Mouse (Mus musculus): ENCODE measurements around the gene Sorbs1. TPM values are rescaled to one million over a fixed set of nuclear protein-coding genes. Genes with fewer than 3 reads are reported as not detected.

The Sorbs1 gene
- polyA plus RNA-seq, 1 experiment from 2014 or later = 35.7 TPM

GRCm38 (mm10) chr19:40359712-40360394 is 153.7 kb downstream of the Sorbs1 start:
- Histone ChIP-seq H3K27ac (replicated peaks; ENCODE audit: low read depth, low read length) (no peak overlapping the region), H3K4me2 (ENCODE audit: low read depth, low read length) (no peak overlapping the region), H3K4me1 (ENCODE audit: control insufficient read depth, insufficient read depth, low read length) (no peaks in the 10 kb centered on the region), H3K9me3 (replicated peaks; ENCODE audit: control insufficient read depth, low read length) (no peaks in the 10 kb centered on the region), H3K27me3 (ENCODE audit: control insufficient read depth, insufficient read depth, low read length) (no peaks in the 10 kb centered on the region), H3K9ac (replicated peaks; ENCODE audit: low read length) (no peak overlapping the region), H3K4me3 (ENCODE audit: low read depth, low read length) (no peak overlapping the region), H3K36me3 (replicated peaks; ENCODE audit: control insufficient read depth, insufficient read depth, low read depth, low read length) (no peaks in the 10 kb centered on the region; the same call in 1 of the 2 replicates)
- ATAC-seq (replicated peaks; ENCODE audit: insufficient number of reproducible peaks, low FRiP score, low TSS enrichment, low read depth) (no peak), DNase-seq (ENCODE audit: low spot score) (no peak)
- 76% methylated on average over 5 of the region's 5 CpGs for WGBS

- WGBS = 75% methylated on average over 15 of the region's 15 CpGs
- no peak for ATAC-seq (replicated peaks; ENCODE audit: insufficient number of reproducible peaks, low FRiP score, low TSS enrichment, low read depth)
Measured at GRCm38 (mm10) chr19:40356536-40357522, 156.8 kb downstream of the Sorbs1 start.

GRCm38 (mm10) chr19:40355075-40355474 is 158.5 kb downstream of the Sorbs1 start:
- H3K9me3 ChIP-seq (replicated peaks; ENCODE audit: control insufficient read depth, low read length) = no peaks in the 10 kb centered on the region
- H3K9ac ChIP-seq (replicated peaks; ENCODE audit: low read length) = no peak overlapping the region
- no peak for ATAC-seq (replicated peaks; ENCODE audit: insufficient number of reproducible peaks, low FRiP score, low TSS enrichment, low read depth)
- no peak overlapping the region for H3K4me3 ChIP-seq (ENCODE audit: low read depth, low read length)
- H3K4me2 ChIP-seq (ENCODE audit: low read depth, low read length) = no peak overlapping the region
- H3K36me3 ChIP-seq (replicated peaks; ENCODE audit: control insufficient read depth, insufficient read depth, low read depth, low read length) = no peaks in the 10 kb centered on the region
- no peaks in the 10 kb centered on the region for H3K4me1 ChIP-seq (ENCODE audit: control insufficient read depth, insufficient read depth, low read length)
- no peak for DNase-seq (ENCODE audit: low spot score)
- no peaks in the 10 kb centered on the region for H3K27me3 ChIP-seq (ENCODE audit: control insufficient read depth, insufficient read depth, low read length)
- WGBS = 88% methylated on average over 3 of the region's 3 CpGs
- no peak overlapping the region for H3K27ac ChIP-seq (replicated peaks; ENCODE audit: low read depth, low read length)

More at GRCm38 (mm10) chr19:40356536-40357522, 156.8 kb downstream of the Sorbs1 start:
- H3K4me3 ChIP-seq (ENCODE audit: low read depth, low read length) = no peak overlapping the region
- H3K27me3 ChIP-seq (ENCODE audit: control insufficient read depth, insufficient read depth, low read length) = no peaks in the 10 kb centered on the region
- DNase-seq (ENCODE audit: low spot score) = no peak
- no peaks in the 10 kb centered on the region for H3K9me3 ChIP-seq (replicated peaks; ENCODE audit: control insufficient read depth, low read length)
- H3K4me2 ChIP-seq (ENCODE audit: low read depth, low read length) = no peak overlapping the region
- no peak overlapping the region for H3K27ac ChIP-seq (replicated peaks; ENCODE audit: low read depth, low read length)
- H3K36me3 ChIP-seq (replicated peaks; ENCODE audit: control insufficient read depth, insufficient read depth, low read depth, low read length) = no peaks in the 10 kb centered on the region
- H3K4me1 ChIP-seq (ENCODE audit: control insufficient read depth, insufficient read depth, low read length) = no peaks in the 10 kb centered on the region
- H3K9ac ChIP-seq (replicated peaks; ENCODE audit: low read length) = no peak overlapping the region

DNA sequence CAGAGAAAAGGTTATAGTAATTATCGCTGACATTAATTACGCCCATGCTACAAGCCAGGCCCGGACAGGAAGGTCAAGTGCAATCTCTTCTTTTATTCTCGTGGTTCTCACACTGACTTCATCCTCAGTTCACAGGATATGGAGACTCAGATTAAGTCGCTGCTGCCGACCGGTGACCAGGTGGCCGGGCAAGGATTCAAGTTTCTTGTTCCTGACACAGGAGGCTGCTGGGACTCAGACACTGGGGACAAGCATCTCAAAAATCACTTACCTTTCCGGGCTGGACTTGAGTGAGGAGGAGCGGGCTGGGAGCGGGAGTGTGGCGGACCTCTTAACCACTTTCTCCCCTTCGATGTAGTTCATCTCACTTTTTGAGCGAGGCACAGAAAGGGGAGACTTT is 161.6 kb downstream of the Sorbs1 start:
- Histone ChIP-seq H3K27ac (replicated peaks; ENCODE audit: low read depth, low read length) (no peak overlapping the region), H3K27me3 (ENCODE audit: control insufficient read depth, insufficient read depth, low read length) (no peaks in the 10 kb centered on the region), H3K4me2 (ENCODE audit: low read depth, low read length) (no peak overlapping the region), H3K4me3 (ENCODE audit: low read depth, low read length) (no peak overlapping the region), H3K9ac (replicated peaks; ENCODE audit: low read length) (no peak overlapping the region), H3K4me1 (ENCODE audit: control insufficient read depth, insufficient read depth, low read length) (no peaks in the 10 kb centered on the region), H3K9me3 (replicated peaks; ENCODE audit: control insufficient read depth, low read length) (no peaks in the 10 kb centered on the region), H3K36me3 (replicated peaks; ENCODE audit: control insufficient read depth, insufficient read depth, low read depth, low read length) (no peaks in the 10 kb centered on the region)
- DNase-seq (ENCODE audit: low spot score) (no peak), ATAC-seq (replicated peaks; ENCODE audit: insufficient number of reproducible peaks, low FRiP score, low TSS enrichment, low read depth) (no peak)
- WGBS = 75% methylated on average over 14 of the region's 14 CpGs

- no peak overlapping the region for H3K27ac ChIP-seq (replicated peaks; ENCODE audit: low read depth, low read length)
- no peaks in the 10 kb centered on the region for H3K36me3 ChIP-seq (replicated peaks; ENCODE audit: control insufficient read depth, insufficient read depth, low read depth, low read length)
- H3K27me3 ChIP-seq (ENCODE audit: control insufficient read depth, insufficient read depth, low read length) = no peaks in the 10 kb centered on the region
- no peaks in the 10 kb centered on the region for H3K9me3 ChIP-seq (replicated peaks; ENCODE audit: control insufficient read depth, low read length)
- H3K4me1 ChIP-seq (ENCODE audit: control insufficient read depth, insufficient read depth, low read length) = no peaks in the 10 kb centered on the region
- ATAC-seq (replicated peaks; ENCODE audit: insufficient number of reproducible peaks, low FRiP score, low TSS enrichment, low read depth) (no peak), DNase-seq (ENCODE audit: low spot score) (no peak)
- no peak overlapping the region for H3K4me3 ChIP-seq (ENCODE audit: low read depth, low read length)
- 90% methylated on average over 4 of the region's 4 CpGs for WGBS
- no peak overlapping the region for H3K9ac ChIP-seq (replicated peaks; ENCODE audit: low read length)
- H3K4me2 ChIP-seq (ENCODE audit: low read depth, low read length) = no peak overlapping the region
Measured at GRCm38 (mm10) chr19:40350835-40351234, 162.7 kb downstream of the Sorbs1 start.

DNA sequence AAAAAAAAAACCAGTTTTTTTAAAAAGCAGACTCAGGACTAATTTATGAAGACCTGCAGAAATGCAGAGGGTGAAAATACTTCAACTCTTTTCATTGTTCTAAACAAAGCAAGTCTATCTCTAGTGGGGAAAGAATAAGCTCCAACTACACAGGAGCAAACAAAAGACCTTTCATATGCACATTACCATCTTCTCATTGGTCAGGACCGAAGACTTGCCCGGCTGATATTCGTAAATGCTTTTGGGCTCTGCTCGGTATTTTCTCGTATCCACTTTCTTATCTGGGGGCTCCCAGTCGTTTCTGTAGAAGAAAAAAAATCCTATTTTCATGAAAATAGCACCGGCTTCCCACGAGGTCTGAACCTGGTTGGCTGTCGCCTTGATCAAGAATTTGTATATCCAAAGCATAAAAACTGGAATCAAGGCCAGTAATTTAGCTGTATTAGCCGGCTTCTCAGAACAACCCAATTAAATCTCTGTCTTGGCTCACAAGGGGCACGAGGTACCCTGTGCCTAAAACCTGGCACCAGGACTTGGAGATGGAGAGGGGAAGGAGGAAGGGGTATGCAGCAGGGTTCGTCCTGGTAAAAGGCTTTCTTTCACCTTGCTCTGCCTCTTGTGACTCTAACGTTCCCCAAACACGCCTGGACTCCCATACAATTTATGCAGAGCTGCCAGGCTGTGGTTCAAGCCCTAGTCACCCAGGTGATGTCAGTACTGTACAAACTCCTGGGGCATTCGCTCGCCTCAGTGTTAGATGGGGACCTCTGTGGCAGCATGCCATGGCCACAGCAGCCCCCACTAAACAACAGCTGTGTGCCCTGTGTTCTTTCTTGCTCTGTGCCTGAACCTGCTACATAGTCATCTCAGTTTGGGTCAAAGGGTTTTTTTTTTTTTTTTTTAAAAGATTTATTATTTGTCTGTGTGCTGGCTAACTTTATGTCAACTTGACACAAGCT is 163.6 kb downstream of the Sorbs1 start:
- Histone ChIP-seq H3K9ac (replicated peaks; ENCODE audit: low read length) (no peak overlapping the region), H3K27me3 (ENCODE audit: control insufficient read depth, insufficient read depth, low read length) (no peaks in the 10 kb centered on the region), H3K27ac (replicated peaks; ENCODE audit: low read depth, low read length) (no peak overlapping the region), H3K36me3 (replicated peaks; ENCODE audit: control insufficient read depth, insufficient read depth, low read depth, low read length) (no peaks in the 10 kb centered on the region), H3K4me1 (ENCODE audit: control insufficient read depth, insufficient read depth, low read length) (no peaks in the 10 kb centered on the region), H3K4me3 (ENCODE audit: low read depth, low read length) (no peak overlapping the region), H3K4me2 (ENCODE audit: low read depth, low read length) (no peak overlapping the region), H3K9me3 (replicated peaks; ENCODE audit: control insufficient read depth, low read length) (no peaks in the 10 kb centered on the region)
- no peak for DNase-seq (ENCODE audit: low spot score)
- ATAC-seq (replicated peaks; ENCODE audit: insufficient number of reproducible peaks, low FRiP score, low TSS enrichment, low read depth) = peak; percentile 62; the same call in 1 of the 2 replicates
- 43% methylated on average over 16 of the region's 16 CpGs for WGBS

GRCm38 (mm10) chr19:40349281-40349680 is 164.3 kb downstream of the Sorbs1 start:
- H3K9me3 ChIP-seq (replicated peaks; ENCODE audit: control insufficient read depth, low read length) = no peaks in the 10 kb centered on the region
- no peaks in the 10 kb centered on the region for H3K4me1 ChIP-seq (ENCODE audit: control insufficient read depth, insufficient read depth, low read length)
- no peak overlapping the region for H3K9ac ChIP-seq (replicated peaks; ENCODE audit: low read length)
- no peak overlapping the region for H3K4me2 ChIP-seq (ENCODE audit: low read depth, low read length)
- no peak overlapping the region for H3K4me3 ChIP-seq (ENCODE audit: low read depth, low read length)
- no peaks in the 10 kb centered on the region for H3K27me3 ChIP-seq (ENCODE audit: control insufficient read depth, insufficient read depth, low read length)
- no peaks in the 10 kb centered on the region for H3K36me3 ChIP-seq (replicated peaks; ENCODE audit: control insufficient read depth, insufficient read depth, low read depth, low read length)
- 76% methylated on average over 3 of the region's 3 CpGs for WGBS
- no peak overlapping the region for H3K27ac ChIP-seq (replicated peaks; ENCODE audit: low read depth, low read length)
- ATAC-seq (replicated peaks; ENCODE audit: insufficient number of reproducible peaks, low FRiP score, low TSS enrichment, low read depth) = no peak
- DNase-seq (ENCODE audit: low spot score) = no peak
